Mouse (Mus musculus): Measurements from ENCODE around the gene Zfp184. TPM values are rescaled to one million over a fixed set of nuclear protein-coding genes. Genes with fewer than 3 reads are reported as not detected.

The Zfp184 gene
- polyA plus RNA-seq (2014; fragmentation: Illumina TruSeq; extraction: RNeasy Lipid Tissue Mini Kit (QIAGEN cat#74804)): 18.4 TPM

DNA sequence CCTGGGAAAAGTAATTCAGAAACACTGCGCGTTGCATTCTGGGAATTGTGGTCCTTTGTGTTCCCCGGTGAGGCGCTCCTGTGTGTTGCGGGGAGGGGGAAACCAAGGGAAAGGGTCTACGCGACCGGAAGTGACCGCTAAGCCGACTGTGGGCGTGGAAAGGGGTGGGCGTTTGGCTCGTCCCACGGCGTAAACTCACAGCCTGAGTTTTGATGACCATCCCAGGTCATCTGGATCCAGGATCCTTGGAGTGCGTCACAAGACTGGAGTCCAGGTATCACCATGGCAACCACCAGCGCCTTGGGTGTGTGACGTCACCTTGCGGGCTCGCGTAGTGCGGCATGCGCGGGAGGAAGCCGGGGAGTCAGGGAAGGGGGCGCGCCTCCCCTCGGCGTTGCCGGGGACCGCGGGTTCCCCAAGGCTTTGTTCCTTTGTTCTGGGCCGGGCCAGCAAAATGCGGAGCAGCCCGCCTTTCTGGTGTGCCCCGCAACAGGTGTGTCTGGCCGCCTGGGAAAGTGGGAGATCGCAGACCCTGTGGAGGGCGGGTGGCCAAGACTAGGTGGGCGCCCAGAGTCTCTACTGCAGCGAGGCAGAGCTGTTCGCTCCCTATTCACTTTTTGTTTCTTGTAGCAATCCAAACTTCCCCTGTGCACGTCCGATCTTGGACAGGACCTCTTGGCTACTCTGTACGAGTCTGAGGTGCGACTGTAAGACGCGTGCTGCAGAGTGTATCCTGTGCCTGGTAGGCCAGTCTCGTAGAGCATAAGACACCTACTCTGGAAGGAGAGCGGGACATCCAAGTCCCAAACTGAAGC is at the start of gene Zfp184:
TSS of gene Zfp184 (plus strand) at position 169 of the 815 bp plus-strand sequence.

DNA sequence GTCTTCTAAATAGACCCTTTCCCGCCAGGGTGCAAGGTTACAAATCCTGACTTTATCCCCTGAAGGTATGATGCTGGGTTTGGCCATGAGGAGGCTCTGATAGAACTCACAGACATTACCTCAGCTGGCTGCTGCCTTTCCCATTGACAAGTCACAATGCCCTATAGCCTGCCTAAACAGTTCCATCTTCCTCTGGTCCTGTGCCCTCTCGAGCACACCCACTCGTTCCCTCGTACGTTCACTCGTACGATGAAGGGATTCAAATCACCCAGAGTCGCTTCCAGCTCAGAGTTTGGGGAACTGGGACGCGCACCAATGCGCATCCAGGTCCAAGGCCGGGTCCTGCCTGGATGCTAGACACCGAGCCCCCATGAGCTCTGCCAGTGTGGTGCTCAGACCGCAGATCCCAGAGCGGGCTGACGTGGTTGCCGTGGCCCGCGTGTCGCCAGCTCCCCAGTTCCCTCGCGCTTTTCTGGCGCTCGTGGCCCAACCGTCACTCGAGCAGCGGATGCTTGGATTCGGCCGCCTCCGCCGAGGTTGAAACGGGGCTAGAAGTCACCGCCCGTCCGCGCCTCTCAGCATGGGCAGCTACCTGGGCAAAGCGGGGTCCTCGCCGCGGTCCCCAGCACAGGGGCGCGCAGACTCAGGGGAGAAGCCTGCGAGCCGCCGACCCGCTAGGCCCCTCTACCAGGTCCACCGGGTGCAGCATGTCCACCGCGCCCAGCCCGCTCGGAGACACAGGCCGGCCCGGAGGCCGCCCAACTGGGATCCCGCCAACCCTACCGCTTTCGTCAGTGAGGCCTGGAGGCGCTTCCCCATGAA is 36.3 kb downstream of the Zfp184 start, which contains the start of gene Pom121l2:
TSS of gene Pom121l2 (plus strand) at position 214 of the 822 bp plus-strand sequence.

GRCm38 (mm10) chr13:22009642-22010041 is 64.7 kb downstream of the Zfp184 start, which contains the start of gene Prss16:
Gene Prss16 (minus strand): TSS chr13:22009742.

Other genes starting within 250 kb of the Zfp184 start
- gene Olfr1359, start 247.0 kb upstream of the Zfp184 start, polyA plus RNA-seq (2014; fragmentation: Illumina TruSeq; extraction: RNeasy Lipid Tissue Mini Kit (QIAGEN cat#74804)): not detected
- gene Hist1h2bl, start 229.0 kb upstream of the Zfp184 start, polyA plus RNA-seq (2014; fragmentation: Illumina TruSeq; extraction: RNeasy Lipid Tissue Mini Kit (QIAGEN cat#74804)): not detected
- not detected for gene Hist1h2ai, start 228.7 kb upstream of the Zfp184 start, polyA plus RNA-seq (2014; fragmentation: Illumina TruSeq; extraction: RNeasy Lipid Tissue Mini Kit (QIAGEN cat#74804))
- gene Hist1h3h, start 227.4 kb upstream of the Zfp184 start, polyA plus RNA-seq (2014; fragmentation: Illumina TruSeq; extraction: RNeasy Lipid Tissue Mini Kit (QIAGEN cat#74804)): not detected
- not detected for gene Hist1h2bm, start 223.1 kb upstream of the Zfp184 start, polyA plus RNA-seq (2014; fragmentation: Illumina TruSeq; extraction: RNeasy Lipid Tissue Mini Kit (QIAGEN cat#74804))
- not detected for gene Hist1h4j, start 210.0 kb upstream of the Zfp184 start, polyA plus RNA-seq (2014; fragmentation: Illumina TruSeq; extraction: RNeasy Lipid Tissue Mini Kit (QIAGEN cat#74804))
- gene Hist1h4k, start 194.6 kb upstream of the Zfp184 start, polyA plus RNA-seq (2014; fragmentation: Illumina TruSeq; extraction: RNeasy Lipid Tissue Mini Kit (QIAGEN cat#74804)): not detected
- not detected for gene Hist1h2ak, start 191.3 kb upstream of the Zfp184 start, polyA plus RNA-seq (2014; fragmentation: Illumina TruSeq; extraction: RNeasy Lipid Tissue Mini Kit (QIAGEN cat#74804))
- not detected for gene Hist1h2bn, start 191.0 kb upstream of the Zfp184 start, polyA plus RNA-seq (2014; fragmentation: Illumina TruSeq; extraction: RNeasy Lipid Tissue Mini Kit (QIAGEN cat#74804))
- not detected for gene Hist1h1b, start 164.5 kb upstream of the Zfp184 start, polyA plus RNA-seq (2014; fragmentation: Illumina TruSeq; extraction: RNeasy Lipid Tissue Mini Kit (QIAGEN cat#74804))
- not detected for gene Hist1h3i, start 161.7 kb upstream of the Zfp184 start, polyA plus RNA-seq (2014; fragmentation: Illumina TruSeq; extraction: RNeasy Lipid Tissue Mini Kit (QIAGEN cat#74804))
- not detected for gene Hist1h2an, start 157.9 kb upstream of the Zfp184 start, polyA plus RNA-seq (2014; fragmentation: Illumina TruSeq; extraction: RNeasy Lipid Tissue Mini Kit (QIAGEN cat#74804))
- not detected for gene Hist1h2bp, start 157.6 kb upstream of the Zfp184 start, polyA plus RNA-seq (2014; fragmentation: Illumina TruSeq; extraction: RNeasy Lipid Tissue Mini Kit (QIAGEN cat#74804))
- gene Hist1h2bq, start 134.9 kb upstream of the Zfp184 start, polyA plus RNA-seq (2014; fragmentation: Illumina TruSeq; extraction: RNeasy Lipid Tissue Mini Kit (QIAGEN cat#74804)): not detected
- not detected for gene Hist1h2ao, start 134.6 kb upstream of the Zfp184 start, polyA plus RNA-seq (2014; fragmentation: Illumina TruSeq; extraction: RNeasy Lipid Tissue Mini Kit (QIAGEN cat#74804))
- gene Hist1h4m, start 133.3 kb upstream of the Zfp184 start, polyA plus RNA-seq (2014; fragmentation: Illumina TruSeq; extraction: RNeasy Lipid Tissue Mini Kit (QIAGEN cat#74804)): not detected
- not detected for gene Hist1h4n, start 112.9 kb upstream of the Zfp184 start, polyA plus RNA-seq (2014; fragmentation: Illumina TruSeq; extraction: RNeasy Lipid Tissue Mini Kit (QIAGEN cat#74804))
- not detected for gene Hist1h2ap, start 111.6 kb upstream of the Zfp184 start, polyA plus RNA-seq (2014; fragmentation: Illumina TruSeq; extraction: RNeasy Lipid Tissue Mini Kit (QIAGEN cat#74804))
- 0.54 TPM for gene Hist1h2br, start 111.4 kb upstream of the Zfp184 start, polyA plus RNA-seq (2014; fragmentation: Illumina TruSeq; extraction: RNeasy Lipid Tissue Mini Kit (QIAGEN cat#74804))
- not detected for gene Pom121l2, start 36.1 kb downstream of the Zfp184 start, polyA plus RNA-seq (2014; fragmentation: Illumina TruSeq; extraction: RNeasy Lipid Tissue Mini Kit (QIAGEN cat#74804))
- gene Prss16, start 64.6 kb downstream of the Zfp184 start, polyA plus RNA-seq (2014; fragmentation: Illumina TruSeq; extraction: RNeasy Lipid Tissue Mini Kit (QIAGEN cat#74804)): not detected
- not detected for gene Hist1h2ah, start 90.5 kb downstream of the Zfp184 start, polyA plus RNA-seq (2014; fragmentation: Illumina TruSeq; extraction: RNeasy Lipid Tissue Mini Kit (QIAGEN cat#74804))
- gene Hist1h2bk, start 90.8 kb downstream of the Zfp184 start, polyA plus RNA-seq (2014; fragmentation: Illumina TruSeq; extraction: RNeasy Lipid Tissue Mini Kit (QIAGEN cat#74804)): not detected
- 1.00 TPM for gene Hist1h4i, start 96.3 kb downstream of the Zfp184 start, polyA plus RNA-seq (2014; fragmentation: Illumina TruSeq; extraction: RNeasy Lipid Tissue Mini Kit (QIAGEN cat#74804))
- gene Hist1h2ag, start 97.8 kb downstream of the Zfp184 start, polyA plus RNA-seq (2014; fragmentation: Illumina TruSeq; extraction: RNeasy Lipid Tissue Mini Kit (QIAGEN cat#74804)): not detected
- not detected for gene Hist1h2bj, start 98.1 kb downstream of the Zfp184 start, polyA plus RNA-seq (2014; fragmentation: Illumina TruSeq; extraction: RNeasy Lipid Tissue Mini Kit (QIAGEN cat#74804))
- gene Vmn1r188, start 139.3 kb downstream of the Zfp184 start, polyA plus RNA-seq (2014; fragmentation: Illumina TruSeq; extraction: RNeasy Lipid Tissue Mini Kit (QIAGEN cat#74804)): not detected
- gene Vmn1r189, start 160.7 kb downstream of the Zfp184 start, polyA plus RNA-seq (2014; fragmentation: Illumina TruSeq; extraction: RNeasy Lipid Tissue Mini Kit (QIAGEN cat#74804)): not detected
- gene Vmn1r191, start 238.9 kb downstream of the Zfp184 start, polyA plus RNA-seq (2014; fragmentation: Illumina TruSeq; extraction: RNeasy Lipid Tissue Mini Kit (QIAGEN cat#74804)): not detected
- not detected for gene Vmn1r192, start 246.0 kb downstream of the Zfp184 start, polyA plus RNA-seq (2014; fragmentation: Illumina TruSeq; extraction: RNeasy Lipid Tissue Mini Kit (QIAGEN cat#74804))